Mouse (Mus musculus) brain, embryonic 14.5 days (tissue): ENCODE data around the gene Spp1. TPM values are rescaled to one million over a fixed set of nuclear protein-coding genes. Genes with fewer than 3 reads are reported as not detected.

Experiments used
- DNase-seq: peaks from one replicate; pipeline ENCODE4 v3.0.0-alpha.2; 2011; ENCODE audit warnings: low read depth
- CTCF ChIP-seq: fragments of 200-500 bp; IDR thresholded peaks from 2 replicates; pipeline ENCODE4 v1.5.1; 2012; ENCODE audit warnings: inconsistent platforms, mild to moderate bottlenecking, moderate library complexity, borderline replicate concordance; ENCODE audit not compliant: insufficient read depth, insufficient read length; ENCODE audit errors: extremely low read depth
- POLR2A ChIP-seq: fragments of 200-500 bp; IDR thresholded peaks from 2 replicates; pipeline ENCODE4 v1.6.1; 2012; ENCODE audit warnings: mild to moderate bottlenecking, inconsistent platforms, borderline replicate concordance; ENCODE audit not compliant: poor library complexity, insufficient read depth, insufficient read length, severe bottlenecking; ENCODE audit errors: extremely low read depth
- polyA plus RNA-seq: library from polyadenylated mRNA; depleted of rRNA; stranded (reverse); fragments of >200 nt; gene quantifications from 2 replicates; pipeline ENCODE4 v1.2.3, GENCODE M21; 2012

Gene Spp1
- polyA plus RNA-seq, 1 experiment = 20.1 TPM

GRCm38 (mm10) chr5:104406756-104407155 lies 28.2 kb upstream of the Spp1 start:
- TF ChIP-seq CTCF (no peak), POLR2A (no peak)
- DNase-seq = peak; percentile 66

GRCm38 (mm10) chr5:104407541-104408231 lies 27.2 kb upstream of the Spp1 start:
- TF ChIP-seq POLR2A (no peak), CTCF (no peak)
- DNase-seq = peak; percentile 49

GRCm38 (mm10) chr5:104408549-104408948 lies 26.4 kb upstream of the Spp1 start:
- no peak for DNase-seq
- no peak for TF ChIP-seq CTCF
- TF ChIP-seq POLR2A = no peak

GRCm38 (mm10) chr5:104415999-104416398 lies 18.9 kb upstream of the Spp1 start:
- peak; percentile 80 for DNase-seq
- TF ChIP-seq POLR2A = no peak
- TF ChIP-seq CTCF = no peak

GRCm38 (mm10) chr5:104417028-104417427 lies 17.9 kb upstream of the Spp1 start:
- no peak for TF ChIP-seq CTCF
- TF ChIP-seq POLR2A = no peak
- no peak for DNase-seq

GRCm38 (mm10) chr5:104417721-104418120 lies 17.2 kb upstream of the Spp1 start:
- DNase-seq = no peak
- TF ChIP-seq POLR2A (no peak), CTCF (no peak)

- no peak for DNase-seq
These were observed 12.9 kb upstream of the Spp1 start for GRCm38 (mm10) chr5:104422039-104422438.

GRCm38 (mm10) chr5:104423861-104424260 lies 11.1 kb upstream of the Spp1 start:
- no peak for TF ChIP-seq CTCF
- no peak for TF ChIP-seq POLR2A
- no peak for DNase-seq

More at GRCm38 (mm10) chr5:104422039-104422438, 12.9 kb upstream of the Spp1 start:
- no peak for TF ChIP-seq POLR2A
- TF ChIP-seq CTCF = no peak

- DNase-seq = no peak
- TF ChIP-seq CTCF = no peak
- TF ChIP-seq POLR2A = no peak
These were observed 9.0 kb upstream of the Spp1 start for GRCm38 (mm10) chr5:104425949-104426348.

GRCm38 (mm10) chr5:104432886-104433285 lies 2.0 kb upstream of the Spp1 start:
- no peak for TF ChIP-seq POLR2A
- TF ChIP-seq CTCF = peak; percentile 23; the same call in 1 of the 2 replicates
- DNase-seq = no peak

GRCm38 (mm10) chr5:104433968-104434565 lies 851 bp upstream of the Spp1 start:
- TF ChIP-seq CTCF = no peak
- no peak for TF ChIP-seq POLR2A
- no peak for DNase-seq
